Mouse (Mus musculus) MEL-GATA-1-ER (cell line): ENCODE results near the gene Tmem150c.

Experiments used
- DNase-seq: peaks from one replicate; pipeline ENCODE4 v3.0.0-alpha.2; 2012; ENCODE audit warnings: low read depth; ENCODE audit errors: extremely low read depth

Tmem150c gene

DNA sequence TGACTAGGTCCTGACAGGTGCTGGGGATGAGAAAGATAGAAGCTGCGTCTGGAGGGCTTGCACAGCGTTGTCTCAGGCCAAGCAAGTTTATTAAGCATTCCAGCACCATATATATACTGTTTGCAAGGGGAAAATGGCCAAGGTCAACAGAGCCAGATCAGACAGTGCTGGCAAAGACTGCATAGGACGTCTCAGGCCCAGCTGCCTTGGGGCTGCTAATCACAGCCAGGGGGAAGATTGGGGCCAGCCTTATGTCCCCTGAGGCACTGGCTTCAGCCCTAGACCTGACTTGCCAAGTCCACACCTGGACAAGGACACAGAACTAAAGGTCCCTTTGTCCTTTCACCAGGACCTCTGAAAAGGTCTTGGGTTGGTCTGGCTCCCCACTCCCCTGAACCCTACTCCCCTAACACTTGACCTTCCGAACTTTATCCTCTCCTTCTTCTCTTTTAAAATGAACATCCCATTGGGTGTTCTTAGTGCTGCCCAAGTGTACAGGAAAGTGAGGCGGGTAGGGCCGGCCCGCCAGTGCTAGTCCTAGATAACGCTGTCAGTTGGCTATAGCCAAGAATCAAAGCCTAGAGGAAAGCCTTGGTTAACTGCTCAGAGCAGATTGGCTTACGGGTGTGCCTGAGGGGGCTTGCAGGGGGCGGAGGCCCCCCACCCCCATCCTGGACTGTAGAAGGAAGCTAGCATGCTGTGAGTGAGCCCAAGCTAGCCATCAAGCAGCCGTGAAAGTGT is 104.6 kb downstream of the Tmem150c start:
- no peak for DNase-seq

GRCm38 (mm10) chr5:100052728-100053127 is 106.9 kb downstream of the Tmem150c start:
- no peak for DNase-seq

DNA sequence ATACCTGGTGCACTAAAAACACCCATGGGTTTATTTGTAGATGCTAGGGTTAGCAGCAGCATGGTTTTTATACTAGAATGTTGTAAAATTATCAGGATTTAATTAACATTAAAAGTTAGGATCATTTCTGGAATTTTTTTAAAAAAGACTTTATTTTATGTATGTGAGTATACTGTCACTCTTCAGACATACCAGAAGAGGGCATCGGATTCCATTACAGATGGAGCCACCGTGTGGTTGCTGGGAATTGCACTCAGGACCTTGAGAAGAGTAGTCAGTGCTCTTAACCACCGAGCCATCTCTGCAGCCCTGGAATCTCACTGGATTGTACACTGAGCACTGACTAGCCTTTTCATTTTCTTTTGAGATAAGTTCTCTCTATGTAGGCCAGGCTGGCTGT is 109.7 kb downstream of the Tmem150c start:
- no peak for DNase-seq

- no peak for DNase-seq
Measured at GRCm38 (mm10) chr5:100047871-100048270, 111.7 kb downstream of the Tmem150c start.

DNA sequence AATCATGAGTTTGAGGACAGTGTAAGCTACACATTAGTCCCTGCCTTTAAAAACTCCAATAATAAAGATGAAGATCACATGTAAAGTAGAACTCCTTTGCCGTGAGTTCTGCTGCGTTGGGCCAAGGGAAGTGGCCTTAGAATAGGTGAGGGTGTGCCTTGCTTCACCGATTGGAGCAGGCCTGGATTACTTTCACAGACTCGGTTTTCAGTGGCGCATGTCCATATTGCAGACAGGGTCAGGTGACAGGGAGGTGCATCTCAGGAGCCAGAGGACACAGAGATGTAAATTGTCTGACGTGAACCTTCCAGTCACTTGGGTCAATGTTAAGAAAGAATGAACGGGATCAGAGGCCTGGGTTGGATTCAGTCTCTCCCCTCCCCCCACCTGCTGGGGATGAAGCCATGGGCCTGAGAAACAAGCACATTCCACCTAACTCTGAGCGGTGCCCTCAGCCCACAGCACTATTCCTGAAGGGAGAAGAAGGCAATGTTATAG is 112.4 kb downstream of the Tmem150c start:
- no peak for DNase-seq

- DNase-seq, result no peak
Measured at GRCm38 (mm10) chr5:100046096-100046495, 113.5 kb downstream of the Tmem150c start.

GRCm38 (mm10) chr5:100044621-100045020 is 115.0 kb downstream of the Tmem150c start:
- DNase-seq, result no peak

- DNase-seq, result no peak
Measured at GRCm38 (mm10) chr5:100044030-100044429, 115.6 kb downstream of the Tmem150c start.

DNA sequence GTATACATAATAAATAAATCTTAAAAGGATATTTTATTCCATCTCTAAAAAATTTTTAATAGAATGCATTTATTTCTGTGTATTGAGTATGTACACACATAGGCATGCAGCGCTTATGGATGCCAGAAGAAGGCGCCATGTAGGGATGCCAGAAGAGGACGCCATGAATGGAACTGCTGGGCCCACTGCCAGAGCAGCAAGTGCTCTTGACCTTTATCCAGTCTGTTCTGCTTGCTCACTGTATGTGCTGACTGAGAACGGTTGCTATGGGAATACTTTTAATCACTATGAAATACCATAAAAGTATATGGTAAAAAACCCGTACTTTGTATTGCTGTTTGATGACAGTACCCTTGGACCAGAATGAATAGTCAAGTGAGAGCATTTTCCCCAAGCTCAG is 116.2 kb downstream of the Tmem150c start:
- no peak for DNase-seq

GRCm38 (mm10) chr5:100042467-100042866 is 117.1 kb downstream of the Tmem150c start:
- DNase-seq, result no peak

DNA sequence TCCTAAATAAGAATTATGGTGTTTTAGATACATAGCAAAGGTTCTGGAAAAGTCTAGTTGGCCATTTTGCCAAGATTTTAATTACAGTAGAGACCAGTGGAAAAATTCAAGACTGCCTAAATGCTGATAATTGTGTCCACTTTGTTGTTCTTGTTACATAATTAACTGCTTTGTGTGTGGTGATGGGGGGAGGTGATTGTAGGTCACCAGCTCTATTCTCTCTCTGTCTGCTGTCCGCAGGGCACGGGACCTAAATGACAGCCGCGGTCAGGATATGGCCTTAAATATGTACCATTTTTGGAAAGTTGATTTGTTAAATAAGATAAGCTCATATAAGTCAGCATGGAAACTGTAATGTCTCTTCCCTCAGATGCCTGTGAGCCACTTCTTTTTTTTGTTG is 118.3 kb downstream of the Tmem150c start:
- no peak for DNase-seq

DNA sequence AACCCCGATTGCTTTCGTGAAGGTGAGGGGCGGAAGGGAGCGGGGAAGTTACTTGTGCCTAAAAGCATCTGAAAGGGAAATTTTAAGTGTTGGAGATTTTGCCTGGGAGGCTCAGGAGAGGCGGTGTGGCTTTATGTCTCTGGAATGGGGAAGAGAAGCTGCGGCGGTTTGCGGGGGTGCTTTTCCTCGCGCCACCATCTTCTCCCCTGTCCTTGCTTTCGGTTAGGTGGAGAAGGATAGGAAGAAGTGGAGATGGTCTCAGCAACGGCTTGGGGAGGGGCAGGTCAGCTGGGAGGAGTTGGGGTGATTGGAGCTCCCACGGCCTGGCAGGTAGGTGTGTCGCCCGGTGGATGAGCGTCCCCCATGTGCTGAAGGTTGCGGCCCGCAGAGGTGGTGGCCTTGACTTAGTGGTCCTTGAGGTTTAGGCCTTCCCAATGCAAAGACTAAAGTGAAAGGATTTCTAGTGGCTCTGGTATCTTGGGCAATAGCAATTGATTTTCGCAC is 119.3 kb downstream of the Tmem150c start:
- no peak for DNase-seq

DNA sequence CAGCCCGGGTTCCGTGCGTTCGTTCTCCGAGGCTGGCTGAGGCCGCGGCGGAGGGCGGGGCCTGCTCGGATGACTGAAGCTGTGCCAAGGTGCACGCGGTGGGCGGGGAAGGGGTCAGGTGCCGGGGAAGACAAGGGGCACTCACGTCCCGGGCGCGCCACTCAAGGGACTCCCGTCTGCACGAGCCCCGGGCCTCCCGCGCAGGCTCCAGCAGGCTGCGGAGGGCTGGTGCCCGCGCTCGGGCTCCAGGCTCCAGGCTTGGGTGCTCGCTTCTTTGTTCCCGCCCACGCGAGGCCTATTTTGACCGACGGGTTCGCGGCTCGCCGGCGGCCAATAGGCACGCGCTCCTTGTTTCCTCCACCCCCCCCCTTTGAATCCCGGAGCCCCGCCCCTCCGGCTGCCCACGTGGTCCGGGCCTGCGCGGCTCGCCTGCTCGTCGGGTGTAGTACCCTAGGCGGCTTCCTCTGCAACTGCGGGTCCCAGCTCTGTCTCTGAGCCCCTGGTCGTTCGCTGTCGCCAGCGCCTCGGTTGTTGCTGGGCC is 119.9 kb downstream of the Tmem150c start, which contains the start of the genes Hnrnpdl and Enoph1:
TSS of gene Hnrnpdl (minus strand) at position 63 of the 541 bp plus-strand sequence.
TSS of gene Enoph1 (plus strand) at position 384 of the 541 bp plus-strand sequence.
- DNase-seq, result peak; percentile 79

GRCm38 (mm10) chr5:100038714-100039601 is 120.7 kb downstream of the Tmem150c start:
- no peak for DNase-seq

GRCm38 (mm10) chr5:100037965-100038713 is 121.5 kb downstream of the Tmem150c start:
- no peak for DNase-seq

- DNase-seq, result no peak
Measured at GRCm38 (mm10) chr5:100036681-100037080, 122.9 kb downstream of the Tmem150c start.

GRCm38 (mm10) chr5:100035950-100036349 is 123.7 kb downstream of the Tmem150c start:
- DNase-seq, result no peak

- no peak for DNase-seq
Measured at GRCm38 (mm10) chr5:100032646-100033045, 127.0 kb downstream of the Tmem150c start.

DNA sequence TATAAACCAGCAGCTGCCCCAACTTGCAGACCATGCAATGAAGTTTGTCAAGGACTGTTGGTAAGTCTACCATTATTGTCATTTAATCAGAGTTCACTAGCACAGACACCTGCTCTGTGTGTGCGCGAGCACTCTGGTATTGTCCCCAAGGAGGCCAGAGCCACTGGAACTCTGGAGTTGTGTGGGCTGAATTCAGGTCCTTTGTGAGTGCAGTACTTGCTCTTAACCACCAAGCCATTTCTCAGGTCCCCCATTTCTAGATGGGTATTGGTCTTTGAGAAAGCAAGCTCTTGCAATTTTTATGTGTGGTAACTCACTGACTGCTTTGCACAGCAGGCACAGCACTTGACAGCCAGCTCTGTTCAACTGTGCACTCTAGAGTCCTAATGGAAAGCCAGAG is 127.5 kb downstream of the Tmem150c start:
- no peak for DNase-seq

GRCm38 (mm10) chr5:100030069-100030468 is 129.5 kb downstream of the Tmem150c start:
- no peak for DNase-seq
